In genomic region chr2:157349121-157349778, GRCm38 (mm10) we compare ENCODE assay signal across 14 mouse cellular contexts. TPM values are rescaled to one million over a fixed set of nuclear protein-coding genes. Genes with fewer than 3 reads are reported as not detected.
DNase-seq lines count a peak whose midpoint lies in the region; ATAC-seq and TF ChIP-seq lines count a peak whose summit lies in the region.
"Had no signal": no experiment of that assay in that cellular context is flagged by ENCODE, and none has a peak within 500 bp of the region (broad histone marks: within the 10 kb centered on the region; RNA-seq: fewer than 3 reads in every experiment).

No protein-coding gene starts in this region.

- no peak overlapping the region for H3K27ac ChIP-seq in embryonic facial prominence, embryonic 14.5 days (replicated peaks; ENCODE audit: low read depth, low read length)
- peak overlapping the region; percentile 93 for H3K27ac ChIP-seq in hindbrain, postnatal 0 days
- H3K27ac ChIP-seq in neural tube, embryonic 12.5 days, result peak overlapping the region; percentile 53; the same call in 1 of the 2 replicates
- H3K27ac ChIP-seq: limb, embryonic 13.5 days; macrophage had no signal

- H3K4me1 ChIP-seq in embryonic facial prominence, embryonic 14.5 days (ENCODE audit: control insufficient read depth, insufficient read depth, low read length), result peaks cover 3% of the 10 kb centered on the region; the same call in 1 of the 2 replicates
- peaks cover 25% of the 10 kb centered on the region for H3K4me1 ChIP-seq in hindbrain, postnatal 0 days (ENCODE audit: insufficient read depth, low read length)
- H3K4me1 ChIP-seq in neural tube, embryonic 12.5 days, result peaks cover 18% of the 10 kb centered on the region

- ATAC-seq in embryonic facial prominence, embryonic 14.5 days (ENCODE audit: low read depth), result peak; percentile 56; the same call in 1 of the 2 replicates
- no peak; the same call in 1 of the 2 replicates for ATAC-seq in hindbrain, postnatal 0 days
- ATAC-seq in neural tube, embryonic 12.5 days (ENCODE audit: low FRiP score, low read depth), result no peak
- ATAC-seq: Patski had no signal

- no peaks in the 10 kb centered on the region for H3K9me3 ChIP-seq in embryonic facial prominence, embryonic 14.5 days (ENCODE audit: control insufficient read depth, low read length)
- H3K9me3 ChIP-seq in hindbrain, postnatal 0 days (ENCODE audit: low read length), result no peaks in the 10 kb centered on the region
- H3K9me3 ChIP-seq in neural tube, embryonic 12.5 days, result no peaks in the 10 kb centered on the region
- H3K9me3 ChIP-seq: heart, embryonic 12.5 days; limb, embryonic 13.5 days had no signal

- H3K4me2 ChIP-seq in embryonic facial prominence, embryonic 14.5 days (ENCODE audit: low read depth, low read length), result no peak overlapping the region
- 0 out of 2 replicates have a peak overlapping the region, but pooled peaks have one; percentile 2 for H3K4me2 ChIP-seq in hindbrain, postnatal 0 days (ENCODE audit: low read depth, low read length)
- H3K4me2 ChIP-seq in neural tube, embryonic 12.5 days (replicated peaks), result 0 out of 2 replicates have a peak overlapping the region, but pooled peaks have one; percentile 16
- H3K4me2 ChIP-seq: heart, embryonic 12.5 days; limb, embryonic 13.5 days had no signal

- TF ChIP-seq CTCF in hindbrain, postnatal 0 days (IDR thresholded peaks at IDR 0.05; ENCODE audit: low read depth), result no peak

- WGBS in embryonic facial prominence, embryonic 14.5 days, result 63% methylated on average over 12 of the region's 12 CpGs
- 28% methylated on average over 12 of the region's 12 CpGs for WGBS in hindbrain, postnatal 0 days
- 50% methylated on average over 12 of the region's 12 CpGs for WGBS in neural tube, embryonic 12.5 days

- no peak overlapping the region for H3K9ac ChIP-seq in embryonic facial prominence, embryonic 14.5 days (ENCODE audit: low read depth, low read length)
- no peak overlapping the region for H3K9ac ChIP-seq in hindbrain, postnatal 0 days (replicated peaks; ENCODE audit: low read length)
- no peak overlapping the region for H3K9ac ChIP-seq in neural tube, embryonic 12.5 days
- H3K9ac ChIP-seq: heart, embryonic 12.5 days; limb, embryonic 13.5 days had no signal

- no peaks in the 10 kb centered on the region for H3K27me3 ChIP-seq in embryonic facial prominence, embryonic 14.5 days (replicated peaks; ENCODE audit: control insufficient read depth, insufficient read depth, low read length)
- H3K27me3 ChIP-seq in hindbrain, postnatal 0 days (ENCODE audit: insufficient read depth, low read length), result no peaks in the 10 kb centered on the region
- no peaks in the 10 kb centered on the region for H3K27me3 ChIP-seq in neural tube, embryonic 12.5 days (replicated peaks)
- H3K27me3 ChIP-seq: heart, embryonic 12.5 days; limb, embryonic 13.5 days; Patski had no signal

- no peaks in the 10 kb centered on the region for H3K36me3 ChIP-seq in embryonic facial prominence, embryonic 14.5 days (ENCODE audit: control insufficient read depth, insufficient read depth, low read length)
- H3K36me3 ChIP-seq in hindbrain, postnatal 0 days (ENCODE audit: insufficient read depth, low read length), result no peaks in the 10 kb centered on the region
- H3K36me3 ChIP-seq in neural tube, embryonic 12.5 days, result no peaks in the 10 kb centered on the region
- H3K36me3 ChIP-seq: heart, embryonic 12.5 days; limb, embryonic 13.5 days had no signal

- DNase-seq in cerebellum, adult 9-11 months, result peak; percentile 38
- DNase-seq in cerebellum, adult 8-10 months, result no peak
- no peak for DNase-seq in embryonic facial prominence, embryonic 14.5 days (ENCODE audit: low spot score)
- DNase-seq in hindbrain, postnatal 0 days (ENCODE audit: low spot score), result peak; percentile 76
- no peak for DNase-seq in adrenal gland, postnatal 4 days (ENCODE audit: low spot score in 2 of 2)
- DNase-seq in ovary, adult 18-20 months (ENCODE audit: low spot score), result no peak
- no peak for DNase-seq in urinary bladder, postnatal 36 days (ENCODE audit: low spot score in 2 of 2)
- DNase-seq: right cerebral cortex, adult 18-20 months had no signal

- no peak overlapping the region for H3K4me3 ChIP-seq in embryonic facial prominence, embryonic 14.5 days (ENCODE audit: low read depth, low read length)
- no peak overlapping the region for H3K4me3 ChIP-seq in hindbrain, postnatal 0 days (ENCODE audit: low read length)
- H3K4me3 ChIP-seq in neural tube, embryonic 12.5 days, result no peak overlapping the region
- H3K4me3 ChIP-seq: heart, embryonic 12.5 days; limb, embryonic 13.5 days had no signal

RNA-seq across cellular contexts. Expression of gene Ghrh, which starts 1.9 kb away (rescaled TPM):
- polyA plus RNA-seq in embryonic facial prominence, embryonic 14.5 days (2014; fragmentation: Nextera tagmentation; extraction: Ambion mirVana), result 0.51 TPM in 1 of 2 replicates, not detected in the other
- total RNA-seq in hindbrain, postnatal 0 days (2014; rRNA removed), result not detected in 2 replicates
- 1.0 and 1.7 TPM in 2 replicates for polyA plus RNA-seq in hindbrain, postnatal 0 days (2015; fragmentation: Nextera tagmentation; extraction: Ambion mirVana)
- 0.60 TPM in 1 of 2 replicates, not detected in the other for polyA plus RNA-seq in neural tube, embryonic 12.5 days (2016; fragmentation: Nextera tagmentation; extraction: Ambion mirVana)
- total RNA-seq in adrenal gland, postnatal 4 days (2021), result not detected
- polyA plus RNA-seq: heart, embryonic 12.5 days; kidney, embryonic 16.5 days; limb, embryonic 13.5 days; macrophage; Patski had no signal

RNA-seq across cellular contexts. Expression of gene Manbal, which starts 18.1 kb away (rescaled TPM):
- 39.7 and 43.3 TPM in 2 replicates for polyA plus RNA-seq in embryonic facial prominence, embryonic 14.5 days (2014; fragmentation: Nextera tagmentation; extraction: Ambion mirVana)
- 69.6 and 74.4 TPM in 2 replicates for total RNA-seq in hindbrain, postnatal 0 days (2014; rRNA removed)
- polyA plus RNA-seq in hindbrain, postnatal 0 days (2015; fragmentation: Nextera tagmentation; extraction: Ambion mirVana), result 133 and 135 TPM in 2 replicates
- polyA plus RNA-seq in neural tube, embryonic 12.5 days (2016; fragmentation: Nextera tagmentation; extraction: Ambion mirVana), result 76.8 and 79.0 TPM in 2 replicates
- 10 to 100 TPM; 49.9 to 50.4 TPM for total RNA-seq in adrenal gland, postnatal 4 days (2021)

Comparison
In these comparisons a context has a peak if more than half of its experiments do, and no peak if none do; other contexts are left out.
1. DNase-seq: peak in cerebellum, adult 9-11 months (single experiment) and hindbrain, postnatal 0 days (single experiment); none in cerebellum, adult 8-10 months (single experiment), embryonic facial prominence, embryonic 14.5 days (single experiment), adrenal gland, postnatal 4 days (0 of 2), ovary, adult 18-20 months (single experiment) and urinary bladder, postnatal 36 days (0 of 2).